Mouse (Mus musculus) MEL (cell line): ENCODE data around the gene Dclk1. TPM values are rescaled to one million over a fixed set of nuclear protein-coding genes. Genes with fewer than 3 reads are reported as not detected.

Experiments used
- DNase-seq: peaks from one replicate; pipeline ENCODE4 v3.0.0; 2011; ENCODE audit warnings: low read depth, low spot score
- H3K27ac ChIP-seq: 2 replicates; pipeline ENCODE4 v1.5.1; 2012; ENCODE audit warnings: low read depth, mild to moderate bottlenecking, control low read depth, low read length, moderate library complexity; ENCODE audit not compliant: control insufficient read depth
- H3K27me3 ChIP-seq, 2 experiments: fragments of 150-350 bp in 1 of 2; sonication (generic) in 1 of 2; 2 replicates each; pipeline ENCODE4 v1.6.1; 2012; ENCODE audit warnings: low read length in 2 of 2, mild to moderate bottlenecking in 2 of 2, improper control_type of control experiment in 1 of 2, moderate library complexity in 1 of 2; ENCODE audit not compliant: insufficient read depth in 2 of 2, control insufficient read depth in 1 of 2
- H3K36me3 ChIP-seq, 2 experiments: 2 replicates each; pipeline ENCODE4 v1.6.1; 2012 to 2014; ENCODE audit warnings: low read length in 2 of 2, improper control_type of control experiment in 1 of 2, inconsistent platforms in 1 of 2, mild to moderate bottlenecking in 1 of 2; ENCODE audit not compliant: insufficient read depth in 2 of 2, control insufficient read depth in 1 of 2
- H3K4me1 ChIP-seq, 2 experiments: fragments of 150-350 bp in 1 of 2; sonication (generic) in 1 of 2; 2 replicates each; pipeline ENCODE4 v1.6.1; 2012; ENCODE audit warnings: low read length in 2 of 2, improper control_type of control experiment in 1 of 2, mild to moderate bottlenecking in 1 of 2; ENCODE audit not compliant: insufficient read depth in 2 of 2, control insufficient read depth in 1 of 2
- H3K4me3 ChIP-seq, 2 experiments: fragments of 150-350 bp in 1 of 2; sonication (generic) in 1 of 2; 2 replicates each; pipeline ENCODE4 v1.5.1; 2012; ENCODE audit warnings: low read depth in 2 of 2, low read length in 2 of 2, mild to moderate bottlenecking in 2 of 2, moderate library complexity in 2 of 2, control low read depth in 1 of 2, improper control_type of control experiment in 1 of 2; ENCODE audit not compliant: control insufficient read depth in 1 of 2, insufficient read depth in 1 of 2
- H3K79me2 ChIP-seq: 2 replicates; pipeline ENCODE4 v1.6.1; 2012; ENCODE audit warnings: mild to moderate bottlenecking, low read length, moderate library complexity; ENCODE audit not compliant: control insufficient read depth, poor library complexity, insufficient read depth
- H3K9ac ChIP-seq: 2 replicates; pipeline ENCODE4 v1.6.1; 2012; ENCODE audit warnings: low read depth, mild to moderate bottlenecking, control low read depth, low read length, moderate library complexity; ENCODE audit not compliant: control insufficient read depth, poor library complexity, severe bottlenecking
- H3K9me3 ChIP-seq: fragments of 150-350 bp; sonication (generic); replicated peaks from 2 replicates; pipeline ENCODE4 v1.6.1; 2012; ENCODE audit warnings: mild to moderate bottlenecking, low read length, improper control_type of control experiment, moderate library complexity; ENCODE audit not compliant: insufficient read depth
- CTCF ChIP-seq, 3 experiments: IDR thresholded peaks in 2 of 3; conservative IDR thresholded peaks in 1 of 3; 2 replicates each; pipeline ENCODE4 v1.5.1; 2011 to 2012; ENCODE audit warnings: low read length in 3 of 3, low read depth in 2 of 3, mild to moderate bottlenecking in 2 of 3, improper control_type of control experiment in 1 of 3, inconsistent platforms in 1 of 3, mixed read lengths in 1 of 3, moderate library complexity in 1 of 3; ENCODE audit not compliant: control insufficient read depth in 1 of 3, insufficient read depth in 1 of 3, poor library complexity in 1 of 3, severe bottlenecking in 1 of 3
- E2F4 ChIP-seq: IDR thresholded peaks from 2 replicates; pipeline ENCODE4 v1.6.1; 2011; ENCODE audit warnings: low read depth, low read length, improper control_type of control experiment, borderline replicate concordance
- EP300 ChIP-seq, 2 experiments: IDR thresholded peaks; 2 replicates each; pipeline ENCODE4 v1.6.1; 2011; ENCODE audit warnings: improper control_type of control experiment in 2 of 2, low read length in 2 of 2, low read depth in 1 of 2, mild to moderate bottlenecking in 1 of 2
- GABPA ChIP-seq: IDR thresholded peaks from 2 replicates; pipeline ENCODE4 v1.6.1; 2012; ENCODE audit warnings: low read depth, mild to moderate bottlenecking, inconsistent platforms, low read length, improper control_type of control experiment, moderate library complexity
- JUND ChIP-seq: IDR thresholded peaks from 2 replicates; pipeline ENCODE4 v1.6.1; 2011; ENCODE audit warnings: low read depth, mild to moderate bottlenecking, improper control_type of control experiment, low read length
- MAZ ChIP-seq: IDR thresholded peaks from 2 replicates; pipeline ENCODE4 v1.6.1; 2012; ENCODE audit warnings: low read depth, mild to moderate bottlenecking, inconsistent platforms, low read length, improper control_type of control experiment
- MEF2A ChIP-seq: IDR thresholded peaks from 2 replicates; pipeline ENCODE4 v1.6.1; 2014; ENCODE audit warnings: low read depth, mild to moderate bottlenecking, inconsistent platforms, low read length, improper control_type of control experiment; ENCODE audit not compliant: poor library complexity, insufficient replicate concordance, severe bottlenecking; ENCODE audit errors: extremely low read depth
- MXI1 ChIP-seq: IDR thresholded peaks from 2 replicates; pipeline ENCODE4 v1.6.1; 2011; ENCODE audit warnings: mild to moderate bottlenecking, low read depth, low read length, improper control_type of control experiment
- MYC ChIP-seq: IDR thresholded peaks from 2 replicates; pipeline ENCODE4 v1.6.1; 2011; ENCODE audit warnings: low read depth, mild to moderate bottlenecking, low read length, improper control_type of control experiment, moderate library complexity
- POLR2A ChIP-seq, 2 experiments: IDR thresholded peaks; 2 replicates each; pipeline ENCODE4 v1.6.1; 2011 to 2012; ENCODE audit warnings: low read length in 2 of 2, mild to moderate bottlenecking in 2 of 2, control low read depth in 1 of 2, improper control_type of control experiment in 1 of 2, low read depth in 1 of 2, moderate library complexity in 1 of 2; ENCODE audit not compliant: control insufficient read depth in 1 of 2, insufficient read depth in 1 of 2, poor library complexity in 1 of 2
- POLR2AphosphoS2 ChIP-seq: IDR thresholded peaks from 2 replicates; pipeline ENCODE4 v1.6.1; 2011; ENCODE audit warnings: low read length, improper control_type of control experiment
- POLR2AphosphoS5 ChIP-seq: IDR thresholded peaks from 2 replicates; pipeline ENCODE4 v1.6.1; 2012; ENCODE audit warnings: low read depth, borderline replicate concordance, mild to moderate bottlenecking, inconsistent platforms, low read length, moderate library complexity, mixed read lengths
- RAD21 ChIP-seq: IDR thresholded peaks from 2 replicates; pipeline ENCODE4 v1.6.1; 2011; ENCODE audit warnings: mild to moderate bottlenecking, low read depth, low read length, improper control_type of control experiment
- RCOR1 ChIP-seq: IDR thresholded peaks from 2 replicates; pipeline ENCODE4 v1.6.1; 2012; ENCODE audit warnings: low read depth, mild to moderate bottlenecking, inconsistent platforms, low read length, improper control_type of control experiment
- SIN3A ChIP-seq: IDR thresholded peaks from 2 replicates; pipeline ENCODE4 v1.6.1; 2012; ENCODE audit warnings: low read length, improper control_type of control experiment, inconsistent platforms
- SMC3 ChIP-seq: IDR thresholded peaks from 2 replicates; pipeline ENCODE4 v1.6.1; 2011; ENCODE audit warnings: low read depth, low read length, improper control_type of control experiment
- TAL1 ChIP-seq: IDR thresholded peaks from 2 replicates; pipeline ENCODE4 v1.6.1; 2012; ENCODE audit warnings: mild to moderate bottlenecking, inconsistent platforms, low read length, moderate library complexity, mixed read lengths
- TCF12 ChIP-seq: IDR thresholded peaks from 2 replicates; pipeline ENCODE4 v1.6.1; 2014; ENCODE audit warnings: low read depth, mild to moderate bottlenecking, inconsistent platforms, low read length, improper control_type of control experiment, moderate library complexity
- USF1 ChIP-seq: IDR thresholded peaks from 2 replicates; pipeline ENCODE4 v1.6.1; 2014; ENCODE audit warnings: low read depth, mild to moderate bottlenecking, inconsistent platforms, low read length, improper control_type of control experiment, moderate library complexity
- USF2 ChIP-seq, 2 experiments: IDR thresholded peaks; 2 replicates each; pipeline ENCODE4 v1.6.1; 2011 to 2012; ENCODE audit warnings: improper control_type of control experiment in 2 of 2, low read length in 2 of 2, borderline replicate concordance in 1 of 2, inconsistent platforms in 1 of 2, low read depth in 1 of 2, mild to moderate bottlenecking in 1 of 2; ENCODE audit not compliant: insufficient read depth in 1 of 2
- ZC3H11A ChIP-seq: IDR thresholded peaks from 2 replicates; pipeline ENCODE4 v1.6.1; 2012; ENCODE audit warnings: low read depth, mild to moderate bottlenecking, inconsistent platforms, low read length, improper control_type of control experiment
- ZKSCAN1 ChIP-seq: IDR thresholded peaks from 2 replicates; pipeline ENCODE4 v1.6.1; 2012; ENCODE audit warnings: low read depth, mild to moderate bottlenecking, inconsistent platforms, low read length, improper control_type of control experiment, moderate library complexity
- ZMIZ1 ChIP-seq: IDR thresholded peaks from 2 replicates; pipeline ENCODE4 v1.6.1; 2012; ENCODE audit warnings: low read depth, mild to moderate bottlenecking, inconsistent platforms, low read length, improper control_type of control experiment, moderate library complexity
- ZNF384 ChIP-seq: IDR thresholded peaks from 2 replicates; pipeline ENCODE4 v1.6.1; 2012; ENCODE audit warnings: low read depth, mild to moderate bottlenecking, inconsistent platforms, low read length, improper control_type of control experiment
- polyA plus RNA-seq, 2 experiments: library from polyadenylated mRNA; stranded (reverse) in 1 of 2; unstranded in 1 of 2; fragments of >175 nt in 1 of 2; fragments of >200 nt in 1 of 2; gene quantifications; 2 replicates each; pipeline versions ENCODE4 v1.2.1 to v1.2.4; 2012; ENCODE audit warnings: low replicate concordance in 2 of 2, low read depth in 1 of 2; ENCODE audit not compliant: insufficient read length in 2 of 2, insufficient read depth in 1 of 2, missing spikeins in 1 of 2
- total RNA-seq: library from RNA; depleted of rRNA; stranded (reverse); fragments of 300-350 nt; gene quantifications from 2 replicates; pipeline ENCODE4 v1.2.3, GENCODE M21; 2012

The Dclk1 gene
- total and polyA plus RNA-seq, 3 experiments, result not detected

- Histone ChIP-seq H3K4me1 (no peaks in the 10 kb centered on the region), H3K9me3 (no peaks in the 10 kb centered on the region), H3K79me2 (no peaks in the 10 kb centered on the region), H3K27ac (no peak overlapping the region), H3K9ac (no peak overlapping the region), H3K36me3 (no peaks in the 10 kb centered on the region), H3K4me3 (no peak overlapping the region), H3K27me3 (no peaks in the 10 kb centered on the region)
- no peak for TF ChIP-seq POLR2AphosphoS2
- no peak for TF ChIP-seq USF2 (IDR thresholded peaks at IDR 0.05; ENCODE audit: borderline replicate concordance in 1 of 2, insufficient read depth in 1 of 2, low read depth in 1 of 2, low read length in 2 of 2)
- TF ChIP-seq RCOR1, result no peak
- TF ChIP-seq EP300 (IDR thresholded peaks at IDR 0.05; ENCODE audit: low read depth in 1 of 2, low read length in 2 of 2), result no peak
- no peak for TF ChIP-seq SIN3A
- DNase-seq, result no peak
These were observed 155.9 kb downstream of the Dclk1 start for GRCm38 (mm10) chr3:55397752-55398693.

- H3K4me1 ChIP-seq, result no peaks in the 10 kb centered on the region
- no peaks in the 10 kb centered on the region for H3K36me3 ChIP-seq
- no peaks in the 10 kb centered on the region for H3K9me3 ChIP-seq
- H3K4me3 ChIP-seq, result no peak overlapping the region
- H3K27me3 ChIP-seq, result no peaks in the 10 kb centered on the region
- TF ChIP-seq SMC3, result no peak
- TF ChIP-seq CTCF (IDR thresholded peaks at IDR 0.05 in 2 of 3, conservative IDR thresholded peaks at IDR 0.05 in 1 of 3; ENCODE audit: control insufficient read depth in 1 of 3, insufficient read depth in 1 of 3, low read depth in 2 of 3, low read length in 3 of 3, poor library complexity in 1 of 3, severe bottlenecking in 1 of 3), result no peak
- no peak for TF ChIP-seq EP300 (IDR thresholded peaks at IDR 0.05; ENCODE audit: low read depth in 1 of 2, low read length in 2 of 2)
- TF ChIP-seq TAL1, result no peak
- TF ChIP-seq TCF12, result no peak
- no peak for TF ChIP-seq ZC3H11A
- no peak for TF ChIP-seq ZNF384
- no peak for TF ChIP-seq GABPA
- TF ChIP-seq ZKSCAN1, result no peak
- no peaks in the 10 kb centered on the region for H3K79me2 ChIP-seq
- H3K27ac ChIP-seq, result no peak overlapping the region
- no peak overlapping the region for H3K9ac ChIP-seq
- DNase-seq, result no peak
These were observed 159.1 kb downstream of the Dclk1 start for GRCm38 (mm10) chr3:55401236-55401635.

GRCm38 (mm10) chr3:55404751-55405150, 162.6 kb downstream of the Dclk1 start:
- no peak overlapping the region for H3K27ac ChIP-seq
- DNase-seq, result no peak
- no peaks in the 10 kb centered on the region for H3K27me3 ChIP-seq
- H3K4me3 ChIP-seq, result no peak overlapping the region
- no peak overlapping the region for H3K9ac ChIP-seq
- H3K36me3 ChIP-seq, result no peaks in the 10 kb centered on the region
- no peaks in the 10 kb centered on the region for H3K4me1 ChIP-seq
- H3K9me3 ChIP-seq, result no peaks in the 10 kb centered on the region
- H3K79me2 ChIP-seq, result no peaks in the 10 kb centered on the region
- TF ChIP-seq MAZ (no peak), ZC3H11A (no peak), USF1 (no peak), POLR2AphosphoS5 (no peak), E2F4 (no peak), ZMIZ1 (no peak), MEF2A (no peak), JUND (no peak), POLR2AphosphoS2 (no peak), RAD21 (no peak), EP300 (IDR thresholded peaks at IDR 0.05; ENCODE audit: low read depth in 1 of 2, low read length in 2 of 2) (no peak), MYC (no peak), ZNF384 (no peak), TAL1 (no peak), MXI1 (no peak), GABPA (no peak), POLR2A (IDR thresholded peaks at IDR 0.05; ENCODE audit: control insufficient read depth in 1 of 2, insufficient read depth in 1 of 2, low read depth in 1 of 2, low read length in 2 of 2, poor library complexity in 1 of 2) (no peak)
